Mouse (Mus musculus) heart, embryonic 10.5 days (tissue): Measurements from ENCODE around the gene Fam76b. TPM values are rescaled to one million over a fixed set of nuclear protein-coding genes. Genes with fewer than 3 reads are reported as not detected.

Source experiments
- polyA plus RNA-seq: library from polyadenylated mRNA; unstranded; fragments of >200 nt; fragmentation: Nextera tagmentation; extraction: Ambion mirVana; gene quantifications from 2 replicates; pipeline ENCODE4 v1.2.1, GENCODE M21; 2016

The Fam76b gene
- polyA plus RNA-seq, 1 experiment from 2014 or later: 18.9 TPM

Other genes with a start within 250 kb of the Fam76b start
- 58.3 and 62.1 TPM in 2 replicates for gene Mtmr2, start 79.3 kb upstream of the Fam76b start, polyA plus RNA-seq
- 40.1 and 49.2 TPM in 2 replicates for gene Cep57, start 609 bp upstream of the Fam76b start, polyA plus RNA-seq